Mouse (Mus musculus) fibroblast of lung, adult 2 months (primary cell): Measurements from ENCODE around the gene Tmprss11f.
"Not testable (repeated sequence)": the region's sequence is repeated elsewhere in the genome, so short reads cannot be mapped to it uniquely, and the experiment has no call there.

ENCODE experiments used
- DNase-seq: peaks from one replicate; pipeline ENCODE4 v3.0.0-alpha.2; 2011; ENCODE audit warnings: low read depth

The Tmprss11f gene

GRCm38 (mm10) chr5:86632324-86632723, at the start of gene Tmprss11f:
Tmprss11f (minus strand) TSS chr5:86632424.
- no peak for DNase-seq

- no peak for DNase-seq
These were observed 44.0 kb upstream of the Tmprss11f start, which contains the start of gene Tmprss11b for GRCm38 (mm10) chr5:86676262-86676661. Tmprss11b (minus strand) TSS chr5:86676362.

DNA sequence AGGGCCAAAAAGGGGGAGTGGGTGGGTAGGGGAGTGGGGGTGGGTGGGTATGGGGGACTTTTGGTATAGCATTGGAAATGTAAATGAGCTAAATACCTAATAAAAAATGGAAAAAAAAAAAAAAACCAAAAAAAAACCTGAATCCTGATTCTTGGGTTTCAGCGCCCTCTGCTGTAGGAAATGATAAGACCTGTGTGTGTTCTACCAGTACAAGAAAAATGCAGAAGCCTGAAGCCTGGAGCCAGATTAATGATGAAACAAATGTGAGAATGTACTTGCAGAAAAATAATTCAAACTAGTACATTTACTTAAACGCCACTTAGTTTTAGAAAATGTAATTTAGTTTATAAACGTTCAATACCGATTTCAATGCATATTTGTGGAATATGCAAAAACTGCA, 17.0 kb upstream of the Tmprss11f start:
- DNase-seq = peak; percentile 15

- DNase-seq = no peak
These were observed 8.6 kb upstream of the Tmprss11f start for GRCm38 (mm10) chr5:86640795-86641194.

DNA sequence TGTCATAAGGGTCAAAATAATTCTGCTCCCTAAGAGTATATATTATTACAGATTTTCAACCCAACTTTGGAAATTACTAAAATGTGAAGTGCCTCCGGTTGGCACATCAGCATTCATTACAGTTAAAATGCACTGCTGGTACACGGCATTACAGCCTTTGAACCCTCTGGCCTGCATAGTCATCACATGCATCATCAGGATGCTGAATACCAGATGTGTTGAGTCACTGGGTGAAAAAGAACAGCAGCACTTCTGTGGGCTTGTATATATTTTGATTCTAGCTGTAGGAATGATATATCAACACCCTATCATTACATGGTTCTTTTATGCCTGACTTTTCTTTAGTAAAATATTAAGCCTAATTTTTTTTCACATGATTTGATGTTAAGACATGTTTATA, 1.5 kb downstream of the Tmprss11f start:
- DNase-seq = peak; percentile 12

- DNase-seq = no peak
These were observed 10.4 kb downstream of the Tmprss11f start for GRCm38 (mm10) chr5:86621778-86622177.

- no peak for DNase-seq
These were observed 46.3 kb downstream of the Tmprss11f start for GRCm38 (mm10) chr5:86585896-86586295.

DNA sequence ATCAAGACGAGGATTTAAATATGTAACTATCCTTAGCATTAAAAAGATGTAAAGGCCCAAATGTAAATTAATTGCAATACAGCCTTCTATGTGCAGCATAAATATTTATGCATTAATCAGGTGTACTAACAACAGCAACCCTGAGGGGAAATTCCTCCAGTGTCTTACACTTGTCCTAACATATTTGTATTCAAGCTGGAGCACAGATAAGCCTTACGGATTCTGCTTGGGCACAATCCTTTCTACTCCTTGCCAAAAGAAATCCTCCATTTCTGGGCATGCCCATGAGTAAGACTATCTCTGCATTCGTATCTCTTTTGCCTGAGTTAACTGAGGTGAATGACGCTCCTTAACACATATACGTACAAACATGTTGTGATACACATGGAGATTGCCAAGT, 49.6 kb downstream of the Tmprss11f start:
- no peak for DNase-seq

- no peak for DNase-seq
These were observed 50.2 kb downstream of the Tmprss11f start for GRCm38 (mm10) chr5:86581998-86582397.

DNA sequence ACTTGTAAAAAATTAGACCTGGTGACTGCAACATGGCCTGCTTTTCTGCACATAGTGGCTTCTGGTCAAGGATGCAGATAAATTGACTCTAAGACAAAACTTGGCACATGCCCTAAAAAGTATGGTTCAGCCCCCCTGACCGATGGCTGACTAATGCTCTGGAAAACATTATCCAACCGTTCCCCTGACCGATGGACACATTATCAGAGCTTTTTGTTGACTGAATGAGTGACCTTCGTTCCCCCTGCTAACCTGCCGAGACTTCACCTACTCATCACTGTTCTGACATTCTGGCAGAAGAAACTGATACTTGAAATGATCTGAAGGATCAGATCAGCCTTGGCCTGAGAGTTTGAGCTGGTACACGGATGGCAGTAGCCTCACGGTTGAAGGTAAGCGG, 53.5 kb downstream of the Tmprss11f start:
- not testable (repeated sequence) for DNase-seq

- no peak for DNase-seq
These were observed 85.5 kb downstream of the Tmprss11f start for GRCm38 (mm10) chr5:86546693-86547092.

DNA sequence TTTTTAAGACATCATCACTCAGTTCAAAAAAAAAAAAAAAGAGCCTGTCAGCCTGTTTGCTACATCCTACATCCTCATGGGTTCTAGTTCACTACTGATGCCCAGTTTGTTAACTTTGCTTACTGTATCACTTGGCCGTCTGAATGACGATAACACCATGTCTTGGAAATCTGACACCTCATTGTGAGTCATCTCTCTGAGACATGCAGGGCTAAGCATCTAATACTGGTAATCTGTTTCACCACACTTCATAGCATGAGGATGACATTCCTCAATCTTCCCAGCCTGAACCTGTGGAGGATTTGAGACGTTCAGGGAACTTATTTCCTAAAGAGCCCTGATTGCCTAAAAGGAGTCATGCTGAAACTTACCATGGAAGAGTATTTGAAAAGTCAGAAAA, 91.6 kb downstream of the Tmprss11f start:
- DNase-seq = no peak

DNA sequence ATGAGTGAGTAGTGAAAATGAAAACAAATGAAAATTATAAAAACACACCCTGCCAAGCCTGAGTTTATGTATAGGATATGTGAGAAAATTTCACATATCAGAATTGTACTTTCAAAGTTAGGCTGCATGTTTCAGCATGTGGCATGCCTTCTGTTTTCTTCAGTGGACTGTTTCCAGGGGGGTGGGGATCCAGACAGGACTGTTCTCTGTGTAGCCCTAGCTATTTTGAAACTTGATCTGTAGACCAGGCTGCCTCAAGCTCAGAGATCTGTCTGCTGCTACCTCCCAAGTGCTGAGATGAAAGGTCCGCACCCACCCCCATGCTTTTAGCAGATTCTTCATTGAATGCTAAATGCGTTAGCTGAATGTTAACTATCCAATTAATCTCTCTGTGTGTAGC, 103.5 kb downstream of the Tmprss11f start:
- no peak for DNase-seq

DNA sequence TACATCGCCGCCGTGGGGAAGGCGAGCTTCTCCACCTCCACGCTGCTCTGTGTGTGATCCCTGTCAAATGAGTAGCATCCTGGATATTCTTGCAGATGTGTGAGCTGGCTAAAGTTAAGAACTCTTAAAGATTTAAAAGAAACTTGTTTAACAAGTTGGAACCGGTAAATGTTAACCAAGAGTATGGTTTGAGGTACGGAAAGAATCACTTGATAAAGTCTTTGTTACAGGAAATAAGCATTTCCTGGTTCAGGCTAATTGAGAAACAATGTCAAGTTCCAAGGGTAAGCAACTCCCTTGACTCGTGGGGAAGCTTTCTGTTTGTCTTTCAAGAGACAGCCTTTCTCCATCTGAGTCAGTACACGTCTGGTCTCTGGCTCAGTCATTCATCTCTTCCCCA, 113.7 kb downstream of the Tmprss11f start, which contains the start of gene Tmprss11g:
Tmprss11g (minus strand) TSS at position 101 of the 400 bp plus-strand sequence.
- DNase-seq = no peak

GRCm38 (mm10) chr5:86511538-86511937, 120.7 kb downstream of the Tmprss11f start:
- no peak for DNase-seq

GRCm38 (mm10) chr5:86493453-86493852, 138.8 kb downstream of the Tmprss11f start:
- DNase-seq = no peak

GRCm38 (mm10) chr5:86482562-86482961, 149.7 kb downstream of the Tmprss11f start:
- DNase-seq = no peak

DNA sequence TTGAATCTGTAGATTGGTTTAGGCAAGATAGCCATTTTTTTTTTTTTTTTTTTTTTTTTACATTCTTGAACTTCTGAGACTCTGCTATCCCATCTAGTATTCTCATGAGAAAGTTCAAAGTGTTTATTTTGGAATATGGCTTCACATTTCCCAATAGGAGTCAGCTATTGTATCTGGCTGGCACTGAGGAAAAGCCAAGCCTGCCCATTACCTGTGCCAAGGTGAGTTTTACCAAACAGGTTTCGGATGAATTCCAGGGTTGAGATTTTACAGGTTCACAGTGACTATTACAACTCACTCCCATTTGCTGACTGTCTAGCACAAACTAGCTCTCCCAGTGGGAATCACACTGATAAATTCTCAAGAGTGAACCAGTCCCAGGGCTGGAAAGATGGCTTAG, 150.2 kb downstream of the Tmprss11f start:
- no peak for DNase-seq

- no peak for DNase-seq
These were observed 158.4 kb downstream of the Tmprss11f start for GRCm38 (mm10) chr5:86473859-86474258.
